Mouse (Mus musculus) heart, adult 2 months (tissue): ENCODE measurements at regions not wholly inside any gene's neighbourhood (a gene's known extent, or its start where the extent isn't known, plus 50 kb on each side); places are given as distances from the start of the nearest gene placed in this dataset.
"Not testable (repeated sequence)": the region's sequence is repeated elsewhere in the genome, so short reads cannot be mapped to it uniquely, and the experiment has no call there.

Source experiments
- DNase-seq, 2 experiments: peaks; one replicate each; pipeline ENCODE4 v3.0.0; 2021
- H3K27ac ChIP-seq: fragments of 200-600 bp; 2 replicates; pipeline ENCODE4 v1.8.1; 2022
- H3K27me3 ChIP-seq: fragments of 200-500 bp; 2 replicates; pipeline ENCODE4 v1.6.1; 2012; ENCODE audit warnings: mild to moderate bottlenecking, low read length, inconsistent platforms, mixed read lengths; ENCODE audit not compliant: control insufficient read depth, insufficient read depth
- H3K36me3 ChIP-seq: fragments of 200-500 bp; 2 replicates; pipeline ENCODE4 v1.6.1; 2012; ENCODE audit warnings: low read length, inconsistent platforms; ENCODE audit not compliant: control insufficient read depth, insufficient read depth
- H3K4me1 ChIP-seq: fragments of 200-500 bp; 2 replicates; pipeline ENCODE4 v1.6.1; 2011; ENCODE audit warnings: low read length; ENCODE audit not compliant: control insufficient read depth, insufficient read depth
- H3K4me3 ChIP-seq: fragments of 200-600 bp; 2 replicates; pipeline ENCODE4 v1.8.1; 2022
- H3K79me2 ChIP-seq: fragments of 200-500 bp; replicated peaks from 2 replicates; pipeline ENCODE4 v1.6.1; 2012; ENCODE audit warnings: mild to moderate bottlenecking, inconsistent platforms, low read length, moderate library complexity, mixed read lengths; ENCODE audit not compliant: control insufficient read depth, insufficient read depth
- H3K9ac ChIP-seq: fragments of 200-500 bp; 2 replicates; pipeline ENCODE4 v1.6.1; 2012; ENCODE audit warnings: low read depth, mild to moderate bottlenecking, control low read depth, inconsistent platforms, low read length, mixed read lengths
- CTCF ChIP-seq: fragments of 200-600 bp; IDR thresholded peaks from 2 replicates; pipeline ENCODE4 v1.8.1; 2022; ENCODE audit warnings: antibody characterized with exemption, mild to moderate bottlenecking, moderate library complexity
- EP300 ChIP-seq: fragments of 200-500 bp; IDR thresholded peaks from 2 replicates; pipeline ENCODE4 v1.6.1; 2011; ENCODE audit warnings: low read depth, low read length, control low read depth; ENCODE audit not compliant: insufficient read depth
- POLR2A ChIP-seq: fragments of 200-500 bp; IDR thresholded peaks from 2 replicates; pipeline ENCODE4 v1.6.1; 2011; ENCODE audit warnings: mild to moderate bottlenecking, low read depth, low read length, control low read depth; ENCODE audit not compliant: insufficient read depth
- WGBS: fragments of 180-500 bp; shearing (Covaris S2); methylation state at CpG from one replicate; pipeline ENCODE4 v1.1.7; 2018; 5-methylcytosine and 5-hydroxymethylcytosine counted together
- intact Hi-C: fragments of 180-260 bp; cut with DNase I; formaldehyde crosslinking; loops from one replicate; pipeline ENCODE4 v1.15.1; 2025

DNA sequence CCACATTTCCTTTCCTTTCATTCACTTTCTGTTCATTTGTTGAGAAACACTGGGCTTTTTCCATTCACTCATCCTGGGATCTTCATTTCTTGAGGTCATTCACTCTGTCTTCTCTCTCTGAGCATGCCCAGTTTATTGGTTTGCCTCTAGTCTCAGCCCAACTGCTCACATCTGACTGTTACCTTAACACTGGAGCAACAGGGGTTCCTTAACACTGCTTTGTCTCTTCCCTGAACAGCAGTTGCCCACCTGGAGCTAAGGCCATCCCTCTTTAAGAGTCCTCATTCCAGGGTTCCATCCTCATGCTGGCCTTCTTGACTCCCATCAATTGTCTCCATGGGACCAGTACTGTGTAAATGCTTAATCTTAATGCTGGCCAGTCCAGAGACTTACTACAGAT is 342.5 kb upstream of the Ghitm start:
- Histone ChIP-seq H3K4me3 (no peak overlapping the region), H3K27ac (no peak overlapping the region), H3K79me2 (no peaks in the 10 kb centered on the region), H3K27me3 (no peaks in the 10 kb centered on the region), H3K9ac (no peak overlapping the region), H3K36me3 (no peaks in the 10 kb centered on the region), H3K4me1 (no peaks in the 10 kb centered on the region)
- intact Hi-C loops = no loop called here
- no peak for TF ChIP-seq POLR2A
- no peak for DNase-seq

GRCm38 (mm10) chr14:37468711-37469110 is 333.6 kb upstream of the Ghitm start:
- no peak overlapping the region for H3K9ac ChIP-seq
- intact Hi-C loops = no loop called here
- H3K4me3 ChIP-seq = no peak overlapping the region
- TF ChIP-seq EP300 = no peak
- no peak for TF ChIP-seq CTCF
- no peak for TF ChIP-seq POLR2A
- WGBS = 46% methylated on average over 2 of the region's 2 CpGs
- DNase-seq = no peak
- no peaks in the 10 kb centered on the region for H3K36me3 ChIP-seq
- H3K79me2 ChIP-seq = no peaks in the 10 kb centered on the region
- no peak overlapping the region for H3K27ac ChIP-seq
- no peaks in the 10 kb centered on the region for H3K4me1 ChIP-seq
- H3K27me3 ChIP-seq = no peaks in the 10 kb centered on the region

GRCm38 (mm10) chr14:37440874-37441273 is 305.8 kb upstream of the Ghitm start:
- H3K27me3 ChIP-seq = no peaks in the 10 kb centered on the region
- H3K9ac ChIP-seq = no peak overlapping the region
- WGBS = 70% methylated on average over 2 of the region's 2 CpGs
- no peak overlapping the region for H3K27ac ChIP-seq
- no peak for DNase-seq
- H3K79me2 ChIP-seq = no peaks in the 10 kb centered on the region
- no peak overlapping the region for H3K4me3 ChIP-seq
- H3K4me1 ChIP-seq = no peaks in the 10 kb centered on the region
- TF ChIP-seq EP300 = no peak
- TF ChIP-seq CTCF = no peak
- no peak for TF ChIP-seq POLR2A
- H3K36me3 ChIP-seq = no peaks in the 10 kb centered on the region
- intact Hi-C loops = no loop called here

DNA sequence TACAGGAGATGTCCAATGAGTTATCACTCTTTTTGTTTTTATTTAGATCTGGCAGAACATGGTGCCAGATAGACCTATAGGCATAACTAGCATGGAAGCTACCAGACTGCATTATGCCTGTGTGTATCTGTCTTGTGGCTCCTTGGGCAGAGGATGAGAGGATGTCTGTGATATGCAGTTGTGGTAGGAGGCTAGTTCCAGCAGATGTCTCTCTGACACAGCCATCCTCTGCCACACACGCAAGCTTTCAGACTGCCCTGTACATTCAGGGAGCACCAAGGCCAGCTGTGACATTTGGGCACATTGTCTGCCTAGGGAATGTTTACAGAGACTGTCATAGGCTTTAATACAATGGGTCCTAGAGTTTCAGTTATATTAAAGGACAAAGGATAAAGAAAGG is 295.6 kb upstream of the Ghitm start:
- Histone ChIP-seq H3K27ac (no peak overlapping the region), H3K27me3 (no peaks in the 10 kb centered on the region), H3K79me2 (no peaks in the 10 kb centered on the region), H3K9ac (no peak overlapping the region), H3K4me1 (no peaks in the 10 kb centered on the region), H3K36me3 (no peaks in the 10 kb centered on the region), H3K4me3 (no peak overlapping the region)
- DNase-seq = no peak
- WGBS = 55% methylated on average over 1 of the region's 1 CpGs
- TF ChIP-seq CTCF = no peak
- no peak for TF ChIP-seq POLR2A
- TF ChIP-seq EP300 = no peak
- intact Hi-C loops = no loop called here

GRCm38 (mm10) chr14:37425506-37425905 is 290.4 kb upstream of the Ghitm start:
- H3K4me1 ChIP-seq = no peaks in the 10 kb centered on the region
- no peak overlapping the region for H3K9ac ChIP-seq
- H3K36me3 ChIP-seq = no peaks in the 10 kb centered on the region
- TF ChIP-seq EP300 (no peak), POLR2A (no peak), CTCF (no peak)
- H3K27ac ChIP-seq = no peak overlapping the region
- DNase-seq = no peak
- H3K79me2 ChIP-seq = no peaks in the 10 kb centered on the region
- no peaks in the 10 kb centered on the region for H3K27me3 ChIP-seq
- intact Hi-C loops = no loop called here
- no peak overlapping the region for H3K4me3 ChIP-seq

DNA sequence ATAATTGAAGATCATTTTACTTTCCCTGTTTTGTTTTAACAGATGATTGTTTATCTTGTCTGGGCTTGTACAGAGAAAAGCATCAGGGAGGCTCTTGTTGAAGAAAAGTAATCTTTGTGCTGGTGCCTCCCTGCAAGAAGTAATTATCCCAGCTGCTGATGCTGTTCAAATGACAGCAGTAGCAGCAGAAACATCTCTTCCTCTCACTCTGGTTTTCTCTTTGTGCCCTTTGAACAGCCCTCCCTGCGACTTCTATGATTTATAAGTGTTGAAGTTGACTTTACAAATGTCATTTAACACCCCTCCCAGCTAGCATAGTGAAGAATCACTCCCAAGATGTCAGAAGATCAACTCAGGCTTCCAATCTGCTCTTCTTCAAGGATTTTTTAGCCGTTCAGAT is 286.5 kb upstream of the Ghitm start:
- 43% methylated on average over 2 of the region's 2 CpGs for WGBS
- intact Hi-C loops = no loop called here
- Histone ChIP-seq H3K4me1 (no peaks in the 10 kb centered on the region), H3K79me2 (no peaks in the 10 kb centered on the region), H3K27me3 (no peaks in the 10 kb centered on the region), H3K9ac (no peak overlapping the region), H3K27ac (no peak overlapping the region), H3K4me3 (no peak overlapping the region), H3K36me3 (no peaks in the 10 kb centered on the region)
- TF ChIP-seq EP300 (no peak), CTCF (no peak), POLR2A (no peak)
- DNase-seq = no peak

DNA sequence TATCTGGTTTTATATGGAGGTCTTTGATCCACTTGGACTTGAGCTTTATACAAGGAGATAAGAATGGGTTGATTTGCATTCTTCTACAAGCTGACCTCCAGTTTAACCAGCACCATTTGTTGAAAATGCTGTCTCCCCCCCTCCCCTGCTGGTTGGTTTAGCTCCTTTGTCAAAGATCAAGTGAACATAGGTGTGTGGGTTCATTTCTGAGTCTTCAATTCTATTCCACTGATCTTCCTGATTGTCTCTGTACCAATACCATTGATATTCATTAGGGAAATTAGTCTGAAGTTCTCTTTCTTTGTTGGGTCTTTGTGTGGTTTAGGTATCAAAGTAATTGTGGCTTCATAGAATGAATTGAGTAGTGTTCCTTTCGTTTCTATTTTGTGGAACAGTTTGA is 277.5 kb upstream of the Ghitm start:
- WGBS = 26% methylated on average over 1 of the region's 1 CpGs
- H3K4me3 ChIP-seq, H3K27ac ChIP-seq, intact Hi-C loops, H3K79me2 ChIP-seq, H3K4me1 ChIP-seq, DNase-seq, H3K9ac ChIP-seq, H3K27me3 ChIP-seq, H3K36me3 ChIP-seq: not testable (repeated sequence)
